Mouse (Mus musculus): ENCODE results near the gene Pax9.

DNA sequence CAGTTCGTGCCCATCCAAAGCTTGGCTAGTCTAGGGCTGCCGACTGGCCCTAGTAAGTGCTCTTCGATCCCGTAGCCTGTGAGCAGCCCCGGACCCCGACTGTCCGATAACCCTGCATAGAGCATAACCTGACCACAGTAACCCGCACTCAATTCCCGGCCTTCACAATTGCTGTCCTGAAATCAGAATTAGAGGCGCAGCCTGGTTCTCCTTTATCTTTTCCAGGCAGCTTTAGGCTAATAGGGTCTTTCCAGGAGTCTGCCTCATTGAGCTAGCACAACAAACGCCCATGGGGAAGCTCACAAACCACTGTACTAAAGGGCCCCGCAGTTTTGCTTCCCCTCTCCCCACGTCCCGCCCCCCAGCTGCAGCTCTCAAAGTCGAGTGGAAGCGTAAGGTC is 1.2 kb upstream of the Pax9 start:
- TF ChIP-seq CTCF (IDR thresholded peaks at IDR 0.05; ENCODE audit: extremely low read depth, insufficient read depth, insufficient read length, insufficient replicate concordance), result no peak
- no peak for TF ChIP-seq POLR2A (IDR thresholded peaks at IDR 0.05; ENCODE audit: low read depth, low read length)

Measured in spleen, adult 2 months (tissue).